Mouse (Mus musculus) neural tube, embryonic 14.5 days (tissue): ENCODE results near the gene Npnt. TPM values are rescaled to one million over a fixed set of nuclear protein-coding genes. Genes with fewer than 3 reads are reported as not detected.

ENCODE experiments used
- ATAC-seq: fragments of 200-750 bp; cut with Nextera tagmentation; 2 replicates; pipeline ENCODE4 v1.8.0; 2017; ENCODE audit warnings: low read depth, mild to moderate bottlenecking, moderate TSS enrichment, moderate library complexity
- H3K27ac ChIP-seq: fragments of 300-500 bp; sonication (generic); 2 replicates; pipeline ENCODE4 v1.5.1; 2014; ENCODE audit warnings: low read depth, mild to moderate bottlenecking, control low read depth, low read length, moderate library complexity, mixed read lengths
- H3K27me3 ChIP-seq: fragments of 300-500 bp; sonication (generic); 2 replicates; pipeline ENCODE4 v1.6.1; 2014; ENCODE audit warnings: low read length; ENCODE audit not compliant: control insufficient read depth, insufficient read depth
- H3K36me3 ChIP-seq: fragments of 300-500 bp; sonication (generic); 2 replicates; pipeline ENCODE4 v1.6.1; 2014; ENCODE audit warnings: low read length, mixed read lengths; ENCODE audit not compliant: control insufficient read depth, insufficient read depth
- H3K4me1 ChIP-seq: fragments of 300-500 bp; sonication (generic); 2 replicates; pipeline ENCODE4 v1.6.1; 2014; ENCODE audit warnings: low read length; ENCODE audit not compliant: control insufficient read depth, insufficient read depth
- H3K4me2 ChIP-seq: fragments of 300-500 bp; sonication (generic); 2 replicates; pipeline ENCODE4 v1.6.1; 2014; ENCODE audit warnings: mild to moderate bottlenecking, low read depth, low read length, control low read depth
- H3K4me3 ChIP-seq: fragments of 300-500 bp; sonication (generic); 2 replicates; pipeline ENCODE4 v1.5.1; 2014; ENCODE audit warnings: low read depth, low read length, control low read depth, mixed read lengths
- H3K9ac ChIP-seq: fragments of 300-500 bp; sonication (generic); replicated peaks from 2 replicates; pipeline ENCODE4 v1.6.1; 2014; ENCODE audit warnings: low read depth, mild to moderate bottlenecking, control low read depth, low read length, mixed read lengths
- H3K9me3 ChIP-seq: fragments of 300-500 bp; sonication (generic); 2 replicates; pipeline ENCODE4 v1.6.1; 2016; ENCODE audit warnings: low read length; ENCODE audit not compliant: control insufficient read depth
- WGBS: fragments of 180-500 bp; shearing (Covaris S2); extraction: QIAGEN DNeasy Blood & Tissue Kit; methylation state at CpG from one replicate; pipeline ENCODE4 v1.1.7; 2014; 5-methylcytosine and 5-hydroxymethylcytosine counted together
- polyA plus RNA-seq: library from polyadenylated mRNA; unstranded; fragments of >200 nt; fragmentation: Nextera tagmentation; extraction: Ambion mirVana; gene quantifications from 2 replicates; pipeline ENCODE4 v1.2.1, GENCODE M21; 2014

Gene Npnt
- polyA plus RNA-seq, 1 experiment from 2014 or later: 12.0 TPM

GRCm38 (mm10) chr3:132944609-132945008 is 5.5 kb downstream of the Npnt start:
- no peak overlapping the region for H3K4me2 ChIP-seq
- 57% methylated on average over 3 of the region's 3 CpGs for WGBS
- H3K9me3 ChIP-seq: no peaks in the 10 kb centered on the region
- H3K9ac ChIP-seq: no peak overlapping the region
- no peaks in the 10 kb centered on the region for H3K36me3 ChIP-seq
- no peak overlapping the region for H3K27ac ChIP-seq
- peaks cover 3% of the 10 kb centered on the region; the same call in 1 of the 2 replicates for H3K27me3 ChIP-seq
- no peak for ATAC-seq
- H3K4me1 ChIP-seq: no peaks in the 10 kb centered on the region
- no peak overlapping the region for H3K4me3 ChIP-seq

- whole genome bisulfite sequencing: 71% methylated on average over 7 of the region's 7 CpGs
- H3K9me3 ChIP-seq: no peaks in the 10 kb centered on the region
- no peak for ATAC-seq
- no peak overlapping the region for H3K4me2 ChIP-seq
- no peak overlapping the region for H3K9ac ChIP-seq
- no peaks in the 10 kb centered on the region for H3K4me1 ChIP-seq
- 0 out of 2 replicates have a peak, but pooled peaks cover 3% of the 10 kb centered on the region for H3K27me3 ChIP-seq
- no peak overlapping the region for H3K27ac ChIP-seq
- H3K4me3 ChIP-seq: no peak overlapping the region
- no peaks in the 10 kb centered on the region for H3K36me3 ChIP-seq
Measured at GRCm38 (mm10) chr3:132944193-132944592, 5.9 kb downstream of the Npnt start.

GRCm38 (mm10) chr3:132942778-132943177 is 7.3 kb downstream of the Npnt start:
- H3K4me3 ChIP-seq: no peak overlapping the region
- 0 out of 2 replicates have a peak, but pooled peaks cover 3% of the 10 kb centered on the region for H3K27me3 ChIP-seq
- no peak for ATAC-seq
- no peaks in the 10 kb centered on the region for H3K4me1 ChIP-seq
- no peaks in the 10 kb centered on the region for H3K36me3 ChIP-seq
- WGBS: 93% methylated on average over 6 of the region's 6 CpGs
- H3K27ac ChIP-seq: no peak overlapping the region
- H3K4me2 ChIP-seq: no peak overlapping the region
- H3K9ac ChIP-seq: no peak overlapping the region
- H3K9me3 ChIP-seq: no peaks in the 10 kb centered on the region

- Histone ChIP-seq H3K4me1 (no peaks in the 10 kb centered on the region), H3K36me3 (no peaks in the 10 kb centered on the region), H3K4me2 (no peak overlapping the region), H3K27ac (no peak overlapping the region), H3K27me3 (no peaks in the 10 kb centered on the region), H3K4me3 (no peak overlapping the region), H3K9me3 (no peaks in the 10 kb centered on the region), H3K9ac (no peak overlapping the region)
- no peak for ATAC-seq
- whole genome bisulfite sequencing: 88% methylated on average over 10 of the region's 10 CpGs
Measured at GRCm38 (mm10) chr3:132940181-132940990, 9.7 kb downstream of the Npnt start.

GRCm38 (mm10) chr3:132939006-132939405 is 11.1 kb downstream of the Npnt start:
- WGBS: 89% methylated on average over 8 of the region's 8 CpGs
- no peak overlapping the region for H3K4me2 ChIP-seq
- no peaks in the 10 kb centered on the region for H3K4me1 ChIP-seq
- ATAC-seq: no peak
- no peaks in the 10 kb centered on the region for H3K9me3 ChIP-seq
- no peaks in the 10 kb centered on the region for H3K36me3 ChIP-seq
- H3K9ac ChIP-seq: no peak overlapping the region
- no peak overlapping the region for H3K4me3 ChIP-seq
- no peak overlapping the region for H3K27ac ChIP-seq
- H3K27me3 ChIP-seq: no peaks in the 10 kb centered on the region

- Histone ChIP-seq H3K4me1 (no peaks in the 10 kb centered on the region), H3K9ac (no peak overlapping the region), H3K4me3 (no peak overlapping the region), H3K27ac (no peak overlapping the region), H3K27me3 (no peaks in the 10 kb centered on the region), H3K4me2 (no peak overlapping the region), H3K9me3 (no peaks in the 10 kb centered on the region), H3K36me3 (no peaks in the 10 kb centered on the region)
- no peak for ATAC-seq
- 64% methylated on average over 2 of the region's 2 CpGs for WGBS
Measured at GRCm38 (mm10) chr3:132934649-132935048, 15.4 kb downstream of the Npnt start.

- H3K4me2 ChIP-seq: no peak overlapping the region
- H3K4me1 ChIP-seq: no peaks in the 10 kb centered on the region
- no peak overlapping the region for H3K9ac ChIP-seq
- H3K27me3 ChIP-seq: no peaks in the 10 kb centered on the region
- 90% methylated on average over 4 of the region's 4 CpGs for WGBS
- no peaks in the 10 kb centered on the region for H3K36me3 ChIP-seq
- no peak overlapping the region for H3K4me3 ChIP-seq
- H3K9me3 ChIP-seq: no peaks in the 10 kb centered on the region
- no peak overlapping the region for H3K27ac ChIP-seq
- ATAC-seq: no peak
Measured at GRCm38 (mm10) chr3:132931526-132931925, 18.6 kb downstream of the Npnt start.

GRCm38 (mm10) chr3:132929866-132930265 is 20.2 kb downstream of the Npnt start:
- Histone ChIP-seq H3K4me3 (no peak overlapping the region), H3K27ac (no peak overlapping the region), H3K4me1 (no peaks in the 10 kb centered on the region), H3K9me3 (no peaks in the 10 kb centered on the region), H3K9ac (no peak overlapping the region), H3K4me2 (no peak overlapping the region), H3K36me3 (no peaks in the 10 kb centered on the region), H3K27me3 (no peaks in the 10 kb centered on the region)
- 69% methylated on average over 6 of the region's 6 CpGs for WGBS
- no peak for ATAC-seq

GRCm38 (mm10) chr3:132928186-132928585 is 21.9 kb downstream of the Npnt start:
- Histone ChIP-seq H3K27me3 (no peaks in the 10 kb centered on the region), H3K4me2 (no peak overlapping the region), H3K9ac (no peak overlapping the region), H3K36me3 (no peaks in the 10 kb centered on the region), H3K27ac (no peak overlapping the region), H3K9me3 (no peaks in the 10 kb centered on the region), H3K4me3 (no peak overlapping the region), H3K4me1 (no peaks in the 10 kb centered on the region)
- no peak for ATAC-seq
- WGBS: 90% methylated on average over 9 of the region's 9 CpGs
